Mouse (Mus musculus): Measurements from ENCODE around the gene Adh4.
A peak's percentile ranks its signal among the peaks of the same experiment; 100 is the strongest.
"Not testable (repeated sequence)": the region's sequence is repeated elsewhere in the genome, so short reads cannot be mapped to it uniquely, and the experiment has no call there.

Adh4 gene

DNA sequence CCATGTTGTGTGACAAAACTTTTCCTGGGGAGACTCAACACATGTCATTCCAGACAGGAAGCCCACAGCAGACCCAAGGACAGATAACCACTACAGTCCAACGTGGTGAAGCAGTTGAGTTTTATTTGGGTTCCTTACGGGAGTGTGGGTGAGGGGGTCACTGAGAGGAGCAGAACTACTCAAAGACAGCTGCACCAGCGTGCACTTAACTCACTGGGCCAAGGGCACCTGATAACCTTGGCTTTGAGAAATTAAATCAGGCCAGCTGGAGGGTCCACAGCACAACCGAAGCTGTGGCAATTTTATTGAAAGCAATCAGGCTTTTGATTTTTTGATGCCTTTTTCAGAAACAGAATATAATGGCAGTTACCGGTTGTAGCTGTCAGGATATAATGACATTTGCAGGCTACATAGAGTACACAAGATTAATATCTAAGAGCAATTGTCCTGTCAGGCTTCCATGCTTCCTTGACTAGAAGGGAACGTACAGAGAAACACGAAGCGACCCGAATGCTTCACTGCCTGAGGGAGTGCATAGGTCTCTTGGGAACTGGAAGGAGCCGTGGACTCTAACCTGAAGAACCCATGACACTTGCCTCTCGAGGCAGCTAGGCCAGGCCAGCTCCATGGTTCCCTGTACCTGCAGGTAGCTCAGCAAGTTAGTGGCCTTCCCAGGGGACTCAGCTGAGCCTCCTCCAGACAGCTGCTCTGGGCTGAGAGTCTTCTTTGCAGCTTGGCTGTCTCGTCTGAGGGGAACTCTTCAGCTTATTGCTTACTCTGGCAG is 33.0 kb downstream of the Adh4 start:
- no peak for DNase-seq (ENCODE audit: low spot score)

DNA sequence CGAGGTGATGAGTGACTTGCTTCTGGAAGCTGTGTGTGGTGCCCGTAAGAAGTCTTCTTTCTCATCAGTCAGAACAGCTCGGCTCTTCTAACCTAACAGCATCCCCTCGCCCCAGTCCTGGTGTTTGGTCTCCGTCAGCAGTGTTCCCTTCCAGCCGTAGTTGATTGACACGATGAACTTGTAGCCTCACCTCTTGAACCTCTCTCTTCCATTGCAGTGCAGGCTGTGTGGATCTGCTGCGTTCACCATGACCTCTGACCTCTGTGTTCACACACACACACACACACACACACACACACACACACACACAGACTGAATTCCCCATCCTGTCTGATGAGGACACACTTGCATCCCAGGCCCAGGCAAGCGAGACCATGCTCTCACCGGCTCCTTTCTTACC is 36.9 kb downstream of the Adh4 start:
- DNase-seq (ENCODE audit: low spot score): no peak

DNA sequence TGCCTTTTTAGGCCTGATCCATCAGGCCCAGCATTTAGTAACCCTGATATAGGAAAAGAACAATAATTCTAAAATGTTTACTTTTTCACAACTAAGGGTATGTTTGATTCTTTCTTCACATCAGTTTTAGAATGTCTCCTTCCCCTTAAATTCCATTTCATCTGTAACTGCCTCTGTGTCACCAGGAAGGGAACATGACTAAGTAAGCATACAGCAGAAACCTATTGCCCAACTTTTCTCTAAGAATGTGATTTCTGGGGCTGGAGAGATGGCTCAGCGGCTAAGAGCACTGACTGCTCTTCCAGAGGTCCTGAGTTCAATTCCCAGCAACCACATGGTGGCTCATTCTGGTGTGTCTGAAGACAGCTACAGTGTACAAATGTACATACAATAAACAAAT is 39.0 kb downstream of the Adh4 start:
- no peak for DNase-seq (ENCODE audit: low spot score)

DNA sequence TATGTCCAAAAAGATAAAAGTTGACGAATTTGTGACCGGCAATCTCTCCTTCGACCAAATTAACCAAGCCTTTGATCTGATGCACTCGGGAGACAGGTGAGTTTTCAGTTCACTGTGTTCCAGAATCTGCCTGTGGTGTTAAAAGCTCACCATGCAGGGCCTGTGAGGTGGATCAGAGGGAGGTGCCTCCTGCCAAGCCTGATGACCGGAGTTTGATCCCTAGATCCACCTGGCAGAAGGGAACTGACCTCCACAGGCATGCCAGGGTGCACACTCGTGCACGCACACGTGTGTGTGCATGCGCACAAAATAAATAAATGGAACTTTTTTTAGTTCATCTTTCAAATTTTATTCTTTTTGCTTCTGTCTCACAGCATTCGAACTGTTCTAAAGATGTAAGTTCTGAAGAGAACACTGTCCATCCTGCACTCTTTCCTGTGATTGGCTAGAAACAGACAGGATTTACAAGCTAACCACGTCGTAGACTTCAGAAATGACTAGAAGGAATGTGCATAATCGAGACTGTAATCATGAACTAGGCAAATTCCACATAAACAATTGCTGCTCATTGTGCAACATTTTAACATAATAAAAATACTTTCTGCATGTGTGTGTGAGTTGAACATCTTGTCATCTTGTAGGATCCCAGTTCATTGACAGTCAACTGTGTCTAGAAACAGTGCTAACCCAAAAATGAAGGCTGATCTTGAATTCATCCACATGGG is 39.6 kb downstream of the Adh4 start:
- DNase-seq (ENCODE audit: low spot score): no peak

DNA sequence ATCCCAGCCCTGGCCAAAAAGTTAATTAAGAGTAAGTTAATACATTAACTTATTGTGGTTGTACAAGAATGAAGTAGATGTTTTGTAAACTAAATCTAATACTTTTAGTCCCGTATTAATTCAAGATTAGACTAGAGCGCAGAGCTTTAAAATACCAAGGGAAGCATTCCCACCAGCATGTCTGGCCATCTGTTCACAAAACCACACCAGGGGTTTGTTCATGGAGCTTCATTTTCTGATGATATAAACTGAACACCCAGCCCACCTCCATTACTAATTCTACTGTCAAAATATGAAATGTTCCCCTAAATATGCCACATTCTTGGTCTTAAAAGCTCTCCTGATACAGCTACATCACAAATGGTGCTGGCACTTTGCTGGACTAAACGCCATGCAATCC is 43.2 kb downstream of the Adh4 start:
- DNase-seq (ENCODE audit: low spot score): peak; percentile 35

DNA sequence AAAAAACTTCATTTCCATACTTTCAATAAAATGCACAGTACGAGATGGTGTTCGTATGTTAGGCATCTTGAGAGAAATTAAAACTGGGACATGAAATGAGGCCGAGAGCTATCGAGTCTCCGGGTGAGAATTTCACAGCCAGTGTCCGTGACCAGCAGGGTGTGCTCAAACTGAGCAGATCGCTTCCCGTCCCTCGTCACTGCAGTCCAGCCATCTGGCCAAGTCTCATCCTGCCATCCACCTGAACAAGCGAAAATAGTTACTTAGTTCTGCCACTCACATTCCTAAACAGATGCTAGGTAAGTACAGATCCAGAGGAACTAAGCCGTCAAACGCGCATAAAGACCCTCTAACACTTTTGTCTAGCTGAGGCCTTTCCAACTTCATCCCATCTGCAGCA is 45.0 kb downstream of the Adh4 start:
- no peak for DNase-seq (ENCODE audit: low spot score)

DNA sequence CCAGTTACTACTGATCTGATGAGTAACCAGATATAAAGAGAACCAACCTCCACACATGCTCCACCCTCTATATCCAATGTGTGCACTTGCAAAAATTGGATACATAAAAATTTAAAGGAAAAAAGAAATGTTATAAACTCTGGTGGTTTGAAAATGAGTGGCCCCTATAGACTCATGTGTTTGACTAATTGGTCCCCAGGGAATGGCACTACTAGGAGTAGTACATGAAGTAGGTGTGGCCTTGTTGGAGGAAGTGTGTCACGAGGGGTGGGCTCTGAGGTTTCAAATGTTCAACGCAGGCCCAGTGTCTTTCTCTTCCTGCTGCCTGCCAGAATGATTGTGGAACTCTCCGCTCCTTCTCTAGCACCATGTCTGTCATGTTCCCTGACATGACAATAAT is 46.6 kb downstream of the Adh4 start:
- no peak for DNase-seq (ENCODE audit: low spot score)

DNA sequence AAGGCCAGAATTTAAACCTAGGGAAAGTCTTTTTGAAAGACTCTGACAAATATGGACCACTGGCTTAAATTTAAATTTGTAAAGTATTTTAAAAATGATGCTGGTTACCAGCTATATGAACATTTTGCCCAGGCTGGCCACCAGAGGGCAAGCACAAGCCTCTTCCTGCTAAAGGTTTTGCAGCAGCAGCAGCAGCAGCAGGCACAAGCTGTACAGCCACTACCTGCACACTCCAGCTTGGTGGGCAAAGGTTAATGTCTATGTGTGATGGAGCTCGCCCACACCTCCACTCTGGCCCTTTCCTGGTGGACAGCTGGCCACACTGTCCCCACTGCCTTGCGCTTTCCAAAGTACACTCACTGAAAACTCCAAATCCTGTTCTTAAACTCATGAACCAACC is 47.9 kb downstream of the Adh4 start:
- no peak for DNase-seq (ENCODE audit: low spot score)

DNA sequence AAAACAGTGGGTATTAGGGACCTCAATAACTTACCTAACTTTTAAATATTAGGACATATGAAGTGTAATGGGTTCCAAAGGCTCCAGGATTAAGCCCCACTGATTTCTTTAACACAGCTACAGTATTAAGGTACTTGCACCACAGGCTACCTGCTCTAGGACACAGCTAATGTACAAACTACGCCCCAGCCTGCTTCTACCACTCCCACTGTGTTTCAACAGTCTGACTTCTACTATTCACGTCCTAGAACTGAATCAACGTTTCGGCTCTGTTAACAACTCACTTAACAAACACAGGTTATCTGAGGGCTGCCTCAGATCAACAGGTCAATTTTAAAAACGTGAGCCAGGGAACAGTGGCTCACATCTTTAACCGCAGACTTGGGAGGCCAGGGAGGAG is 48.5 kb downstream of the Adh4 start:
- no peak for DNase-seq (ENCODE audit: low spot score)

DNA sequence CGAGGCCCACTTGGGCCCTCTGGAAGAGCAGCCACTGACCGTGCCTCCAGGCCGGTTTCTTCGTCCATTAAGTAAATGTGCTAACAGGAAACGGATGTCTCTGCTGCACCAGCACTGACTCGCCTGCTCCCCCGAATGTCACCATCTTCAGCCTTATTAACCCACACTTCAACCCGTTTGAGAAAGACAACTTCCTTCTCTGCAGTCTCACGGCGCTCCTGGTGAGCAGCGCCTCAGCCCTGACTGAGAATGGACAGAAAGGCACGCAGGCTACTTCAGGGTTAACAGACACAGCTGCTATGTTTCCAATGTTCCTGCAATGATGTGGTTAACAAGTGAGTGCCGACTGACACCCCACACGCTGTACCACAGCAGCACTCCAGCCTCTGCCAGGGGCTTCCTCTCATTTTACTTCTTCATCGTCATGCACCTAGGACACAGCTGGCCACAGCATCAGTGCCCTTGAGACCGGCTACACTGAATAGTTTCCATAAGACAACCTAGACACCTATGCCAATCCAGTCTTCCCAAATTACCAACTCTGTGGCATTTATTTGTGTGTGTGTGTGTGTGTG is 49.4 kb downstream of the Adh4 start:
- DNase-seq (ENCODE audit: low spot score): no peak

DNA sequence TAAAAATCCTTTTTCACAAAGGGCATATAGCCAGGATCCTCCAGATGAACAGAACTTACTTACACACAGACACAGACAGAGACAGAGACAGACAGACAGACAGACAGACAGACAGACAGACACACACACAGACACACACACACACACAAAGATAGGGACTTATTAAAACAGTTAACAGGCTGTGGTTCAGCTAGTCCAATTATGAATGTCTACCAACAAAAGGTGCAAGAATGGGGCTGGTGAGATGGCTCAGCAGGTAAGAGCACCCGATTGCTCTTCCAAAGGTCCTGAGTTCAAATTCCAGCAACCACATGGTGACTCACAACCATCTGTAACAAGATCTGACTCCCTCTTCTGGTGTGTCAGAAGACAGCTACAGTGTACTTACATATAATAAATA is 51.4 kb downstream of the Adh4 start:
- DNase-seq (ENCODE audit: low spot score): not testable (repeated sequence)

DNA sequence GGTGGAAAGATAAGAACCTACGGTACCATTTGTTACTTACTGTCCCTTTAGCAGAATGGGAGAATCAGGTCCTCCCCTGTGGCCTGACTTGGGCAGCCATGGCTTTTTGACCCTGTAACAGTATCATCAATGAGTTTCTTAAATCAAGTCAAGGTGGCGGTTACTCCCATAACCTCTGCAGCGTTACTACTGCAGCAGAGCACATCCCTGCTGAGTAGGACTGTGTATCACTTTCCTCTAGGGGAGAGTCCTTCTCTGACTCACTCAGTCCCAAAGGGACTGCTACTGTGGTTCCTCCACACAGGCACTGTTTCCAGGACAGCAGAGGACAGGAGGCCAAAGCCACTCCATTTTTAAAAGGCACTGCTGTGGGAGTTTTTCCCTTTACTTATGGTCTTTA is 55.8 kb downstream of the Adh4 start:
- DNase-seq (ENCODE audit: low spot score): no peak

DNA sequence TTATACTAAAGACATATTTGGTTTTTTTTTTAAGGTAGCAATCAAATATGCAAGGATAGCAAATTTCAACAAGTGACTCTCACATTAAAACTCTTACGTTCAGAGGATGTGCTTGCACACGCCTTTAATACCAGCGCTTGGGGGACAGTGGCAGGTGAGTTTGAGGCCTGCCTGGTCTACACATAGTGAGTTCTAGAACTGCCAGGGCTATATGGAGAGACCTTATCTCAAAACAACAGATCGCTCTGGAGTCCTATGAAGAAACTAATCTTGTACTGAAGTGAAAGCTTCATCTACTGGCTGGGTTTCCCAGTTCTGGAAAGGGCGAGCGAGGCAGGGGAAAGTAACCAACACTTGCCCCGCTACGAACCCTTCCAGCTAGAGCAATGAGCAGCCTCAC is 64.2 kb downstream of the Adh4 start:
- DNase-seq (ENCODE audit: low spot score): no peak

Measured in layer of hippocampus, adult 11-12 months (tissue).